Mouse (Mus musculus) forebrain, embryonic 15.5 days (tissue): ENCODE results near the gene Itpr1. TPM values are rescaled to one million over a fixed set of nuclear protein-coding genes. Genes with fewer than 3 reads are reported as not detected.

Experiments
- ATAC-seq: fragments of 200-750 bp; cut with Nextera tagmentation; replicated peaks from 2 replicates; pipeline ENCODE4 v1.8.0; 2017; ENCODE audit warnings: mild to moderate bottlenecking, moderate TSS enrichment, moderate library complexity
- H3K27ac ChIP-seq: fragments of 300-500 bp; sonication (generic); replicated peaks from 2 replicates; pipeline ENCODE4 v1.5.1; 2015; ENCODE audit warnings: mild to moderate bottlenecking, inconsistent platforms
- H3K27me3 ChIP-seq: fragments of 300-500 bp; sonication (generic); 2 replicates; pipeline ENCODE4 v1.6.1; 2015; ENCODE audit warnings: inconsistent platforms
- H3K36me3 ChIP-seq: fragments of 300-500 bp; sonication (generic); 2 replicates; pipeline ENCODE4 v1.6.1; 2015; ENCODE audit warnings: mild to moderate bottlenecking, inconsistent platforms
- H3K4me1 ChIP-seq: fragments of 300-500 bp; sonication (generic); 2 replicates; pipeline ENCODE4 v1.6.1; 2015; ENCODE audit warnings: inconsistent platforms
- H3K4me2 ChIP-seq: fragments of 300-500 bp; sonication (generic); replicated peaks from 2 replicates; pipeline ENCODE4 v1.6.1; 2015; ENCODE audit warnings: mild to moderate bottlenecking, inconsistent platforms
- H3K4me3 ChIP-seq: fragments of 300-500 bp; sonication (generic); 2 replicates; pipeline ENCODE4 v1.5.1; 2015; ENCODE audit warnings: mild to moderate bottlenecking, inconsistent platforms
- H3K9ac ChIP-seq: fragments of 300-500 bp; sonication (generic); replicated peaks from 2 replicates; pipeline ENCODE4 v1.6.1; 2015; ENCODE audit warnings: mild to moderate bottlenecking, inconsistent platforms
- H3K9me3 ChIP-seq: fragments of 300-500 bp; sonication (generic); 2 replicates; pipeline ENCODE4 v1.6.1; 2016; ENCODE audit warnings: inconsistent platforms
- WGBS: fragments of 180-500 bp; shearing (Covaris S2); methylation state at CpG from one replicate; pipeline ENCODE4 v1.1.7; 2015; ENCODE audit warnings: mixed read lengths; 5-methylcytosine and 5-hydroxymethylcytosine counted together
- polyA plus RNA-seq: library from polyadenylated mRNA; unstranded; fragments of >200 nt; fragmentation: Nextera tagmentation; extraction: Ambion mirVana; gene quantifications from 2 replicates; pipeline ENCODE4 v1.2.1, GENCODE M21; 2015

The Itpr1 gene
- polyA plus RNA-seq, 1 experiment from 2014 or later = 12.6 TPM

DNA sequence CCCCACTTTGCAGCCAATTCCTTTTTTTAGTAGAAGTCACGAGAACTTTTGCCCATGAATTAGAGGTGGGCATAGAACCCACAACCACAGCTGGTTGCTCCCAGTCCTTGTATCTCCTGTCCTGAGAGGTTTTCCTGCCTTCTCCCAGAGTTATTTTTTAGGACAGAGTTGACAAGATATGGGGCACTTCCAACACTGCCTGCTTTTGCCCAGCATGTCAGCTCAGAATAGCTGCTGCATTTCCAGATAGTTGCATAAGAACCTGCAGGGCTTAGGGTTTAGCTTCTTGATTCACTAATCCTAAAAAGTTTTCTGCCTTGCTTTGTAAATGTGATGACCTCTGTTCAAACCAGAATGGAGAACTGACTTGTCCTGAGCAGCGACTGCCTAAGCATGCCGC is 185.1 kb downstream of the Itpr1 start:
- Histone ChIP-seq H3K36me3 (peaks cover 4% of the 10 kb centered on the region; the same call in 1 of the 2 replicates), H3K4me1 (no peaks in the 10 kb centered on the region), H3K4me3 (no peak overlapping the region), H3K27me3 (no peaks in the 10 kb centered on the region), H3K27ac (no peak overlapping the region), H3K9me3 (no peaks in the 10 kb centered on the region), H3K9ac (no peak overlapping the region), H3K4me2 (no peak overlapping the region)
- 95% methylated on average over 3 of the region's 3 CpGs for WGBS
- ATAC-seq = no peak

DNA sequence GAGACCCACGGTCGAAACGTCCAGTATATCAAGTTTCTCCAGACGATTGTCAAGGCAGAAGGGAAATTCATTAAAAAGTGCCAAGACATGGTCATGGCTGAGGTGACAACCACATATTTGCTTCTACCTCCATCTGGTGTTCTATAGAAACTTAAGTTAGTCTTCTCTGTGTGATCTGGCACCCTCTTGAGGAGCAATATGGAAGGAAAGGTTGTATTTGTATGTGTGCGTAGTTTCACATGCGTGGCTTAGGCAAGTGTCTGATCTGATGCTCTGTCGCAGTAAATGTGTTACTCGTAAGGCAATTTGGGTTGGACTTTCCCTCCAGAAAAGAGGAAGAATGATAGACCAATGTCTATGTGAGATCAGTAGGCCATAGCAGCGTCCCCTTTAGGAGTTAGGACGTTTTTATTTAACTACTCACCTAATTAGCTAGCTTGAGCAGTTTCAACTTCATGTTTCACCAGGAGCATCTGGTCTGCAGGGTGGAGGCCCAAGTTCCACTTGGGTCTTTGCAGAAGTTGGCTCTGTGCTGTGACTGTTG is 188.6 kb downstream of the Itpr1 start:
- H3K4me3 ChIP-seq = no peak overlapping the region
- H3K9ac ChIP-seq = no peak overlapping the region
- no peaks in the 10 kb centered on the region for H3K4me1 ChIP-seq
- no peak for ATAC-seq
- WGBS = 90% methylated on average over 10 of the region's 10 CpGs
- H3K4me2 ChIP-seq = no peak overlapping the region
- 0 out of 2 replicates have a peak, but pooled peaks cover 4% of the 10 kb centered on the region for H3K36me3 ChIP-seq
- no peaks in the 10 kb centered on the region for H3K27me3 ChIP-seq
- no peak overlapping the region for H3K27ac ChIP-seq
- H3K9me3 ChIP-seq = no peaks in the 10 kb centered on the region

DNA sequence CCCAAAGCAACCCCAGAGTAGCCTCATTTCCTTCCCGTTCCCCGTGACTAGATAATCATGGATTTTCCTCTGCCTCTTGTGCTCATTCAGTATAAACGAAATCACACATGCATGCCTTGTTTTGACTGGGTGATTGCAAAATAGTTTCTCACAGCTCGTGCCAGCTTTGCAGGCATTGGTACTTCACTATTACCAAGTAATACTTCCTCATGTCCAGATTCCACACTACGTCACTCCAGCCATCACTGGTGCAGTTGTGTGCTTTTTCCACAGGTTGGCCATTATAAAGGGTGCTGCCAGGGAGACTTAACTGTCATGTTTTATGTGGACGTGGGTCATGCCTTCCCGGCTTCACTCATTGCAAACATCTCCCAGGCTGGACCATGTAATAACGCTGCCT is 191.8 kb downstream of the Itpr1 start:
- Histone ChIP-seq H3K27me3 (no peaks in the 10 kb centered on the region), H3K4me2 (no peak overlapping the region), H3K9ac (no peak overlapping the region), H3K4me3 (no peak overlapping the region), H3K27ac (no peak overlapping the region), H3K36me3 (0 out of 2 replicates have a peak, but pooled peaks cover 4% of the 10 kb centered on the region), H3K9me3 (no peaks in the 10 kb centered on the region), H3K4me1 (no peaks in the 10 kb centered on the region)
- no peak for ATAC-seq
- whole genome bisulfite sequencing = 92% methylated on average over 8 of the region's 8 CpGs

DNA sequence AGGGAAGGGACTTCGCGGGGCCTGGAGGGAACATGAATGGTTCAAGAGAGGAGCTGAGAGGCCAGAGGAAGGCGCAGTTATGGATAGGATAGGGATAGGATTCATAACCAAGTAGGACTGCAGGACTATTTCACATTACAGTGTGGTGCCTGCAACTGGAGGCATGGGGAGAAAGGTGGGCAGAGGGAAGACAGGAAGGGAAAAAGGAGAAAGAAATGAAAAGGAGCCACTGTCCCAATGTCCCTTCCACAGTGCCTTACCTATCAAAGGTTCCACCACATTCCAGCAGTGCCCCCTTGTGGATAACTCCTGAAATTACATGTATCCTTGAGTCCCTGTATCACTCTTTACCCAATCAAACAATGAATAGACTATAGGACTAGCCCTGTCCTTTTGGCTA is 195.2 kb downstream of the Itpr1 start:
- Histone ChIP-seq H3K4me3 (no peak overlapping the region), H3K27me3 (no peaks in the 10 kb centered on the region), H3K36me3 (no peaks in the 10 kb centered on the region), H3K4me1 (no peaks in the 10 kb centered on the region), H3K27ac (no peak overlapping the region), H3K9ac (no peak overlapping the region), H3K4me2 (no peak overlapping the region), H3K9me3 (no peaks in the 10 kb centered on the region)
- 96% methylated on average over 3 of the region's 3 CpGs for WGBS
- peak; percentile 89 for ATAC-seq

DNA sequence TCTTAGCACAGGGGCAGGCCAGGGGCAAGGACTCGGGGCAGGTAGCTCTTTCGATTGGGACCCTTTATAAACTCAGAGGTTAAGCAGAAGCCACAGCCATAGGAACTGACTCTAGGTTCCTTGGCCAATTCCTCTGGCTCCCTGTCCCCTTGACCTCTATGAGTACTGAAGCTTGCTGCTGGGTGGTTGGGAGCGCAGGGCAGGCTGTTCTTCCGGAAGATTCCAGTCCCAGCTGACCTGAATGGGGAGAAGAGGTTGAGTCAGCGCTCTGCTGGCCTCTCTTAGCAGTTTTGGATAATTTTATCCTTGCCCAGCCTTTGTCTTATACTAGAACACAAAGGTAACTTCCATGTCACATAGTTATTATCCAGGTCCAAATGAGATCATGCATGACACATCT is 195.8 kb downstream of the Itpr1 start:
- H3K9me3 ChIP-seq = no peaks in the 10 kb centered on the region
- H3K4me3 ChIP-seq = no peak overlapping the region
- no peaks in the 10 kb centered on the region for H3K4me1 ChIP-seq
- H3K9ac ChIP-seq = no peak overlapping the region
- no peaks in the 10 kb centered on the region for H3K36me3 ChIP-seq
- no peak overlapping the region for H3K4me2 ChIP-seq
- H3K27ac ChIP-seq = no peak overlapping the region
- no peak; the same call in 1 of the 2 replicates for ATAC-seq
- 95% methylated on average over 5 of the region's 5 CpGs for WGBS
- H3K27me3 ChIP-seq = no peaks in the 10 kb centered on the region

DNA sequence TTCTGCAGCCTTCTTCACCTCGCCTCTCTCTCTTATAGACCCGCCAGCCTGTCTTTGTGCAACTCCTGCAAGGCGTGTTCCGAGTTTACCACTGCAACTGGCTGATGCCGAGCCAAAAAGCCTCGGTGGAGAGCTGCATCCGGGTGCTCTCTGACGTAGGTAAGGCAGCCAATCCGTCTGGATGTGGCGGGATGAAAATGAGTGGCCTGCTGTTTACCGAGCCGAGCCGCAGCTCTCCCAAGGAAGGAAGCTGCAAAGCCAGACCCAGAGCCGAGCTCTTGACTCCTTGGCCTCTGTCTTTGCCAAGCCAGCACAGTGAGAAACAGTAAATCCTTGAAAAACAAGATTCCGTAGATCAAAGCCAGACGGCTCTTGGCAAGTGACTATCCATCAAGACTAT is 197.9 kb downstream of the Itpr1 start:
- WGBS = 83% methylated on average over 16 of the region's 16 CpGs
- Histone ChIP-seq H3K4me2 (no peak overlapping the region), H3K9ac (no peak overlapping the region), H3K27me3 (no peaks in the 10 kb centered on the region), H3K4me1 (no peaks in the 10 kb centered on the region), H3K9me3 (no peaks in the 10 kb centered on the region), H3K4me3 (no peak overlapping the region), H3K27ac (no peak overlapping the region), H3K36me3 (no peaks in the 10 kb centered on the region)
- no peak for ATAC-seq

DNA sequence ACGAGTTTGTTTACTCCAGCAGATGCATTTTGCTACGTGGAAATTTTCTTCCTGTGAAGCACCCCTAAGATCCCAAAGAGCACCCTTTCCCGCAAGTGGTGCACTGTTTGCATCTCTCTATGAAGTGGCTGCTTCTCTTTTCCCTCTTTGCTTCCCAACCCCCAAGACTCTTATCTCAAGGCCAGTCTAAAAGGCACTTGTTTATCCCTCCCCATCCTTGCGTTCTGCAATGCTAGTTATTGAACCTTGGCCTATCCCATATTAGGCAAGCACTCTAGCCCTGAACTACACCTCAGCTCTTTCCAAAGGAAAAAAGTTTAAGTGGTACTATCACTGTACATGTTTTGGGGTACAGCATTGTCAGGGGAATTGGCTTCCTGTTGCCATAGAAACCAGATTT is 198.3 kb downstream of the Itpr1 start:
- Histone ChIP-seq H3K4me3 (no peak overlapping the region), H3K9me3 (no peaks in the 10 kb centered on the region), H3K9ac (no peak overlapping the region), H3K27me3 (no peaks in the 10 kb centered on the region), H3K4me2 (no peak overlapping the region), H3K27ac (no peak overlapping the region), H3K4me1 (no peaks in the 10 kb centered on the region), H3K36me3 (no peaks in the 10 kb centered on the region)
- WGBS = 85% methylated on average over 4 of the region's 4 CpGs
- ATAC-seq = no peak

DNA sequence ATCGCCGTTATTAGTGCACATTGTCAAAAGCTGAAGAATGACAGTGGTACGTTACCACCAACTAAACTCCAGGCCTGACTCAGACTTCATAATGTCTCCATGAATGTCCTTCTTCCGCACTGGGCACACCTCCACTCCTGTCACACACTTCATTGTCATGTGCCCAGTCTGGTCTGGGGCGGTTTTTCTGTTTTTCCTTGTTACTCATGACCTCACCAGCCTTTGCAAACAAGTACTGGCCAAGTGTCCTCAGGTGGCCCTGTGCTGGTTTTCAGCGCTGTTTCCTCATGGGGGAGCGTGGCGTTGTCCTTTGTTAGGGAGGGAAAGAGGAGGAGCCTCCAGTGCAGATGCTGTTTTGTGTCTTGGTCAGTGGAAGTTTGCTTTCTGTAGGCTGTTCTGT is 200.1 kb downstream of the Itpr1 start:
- no peak overlapping the region for H3K4me3 ChIP-seq
- WGBS = 93% methylated on average over 8 of the region's 8 CpGs
- H3K4me1 ChIP-seq = no peaks in the 10 kb centered on the region
- no peaks in the 10 kb centered on the region for H3K36me3 ChIP-seq
- ATAC-seq = no peak
- H3K27ac ChIP-seq = no peak overlapping the region
- H3K9me3 ChIP-seq = no peaks in the 10 kb centered on the region
- H3K4me2 ChIP-seq = no peak overlapping the region
- no peak overlapping the region for H3K9ac ChIP-seq
- no peaks in the 10 kb centered on the region for H3K27me3 ChIP-seq

DNA sequence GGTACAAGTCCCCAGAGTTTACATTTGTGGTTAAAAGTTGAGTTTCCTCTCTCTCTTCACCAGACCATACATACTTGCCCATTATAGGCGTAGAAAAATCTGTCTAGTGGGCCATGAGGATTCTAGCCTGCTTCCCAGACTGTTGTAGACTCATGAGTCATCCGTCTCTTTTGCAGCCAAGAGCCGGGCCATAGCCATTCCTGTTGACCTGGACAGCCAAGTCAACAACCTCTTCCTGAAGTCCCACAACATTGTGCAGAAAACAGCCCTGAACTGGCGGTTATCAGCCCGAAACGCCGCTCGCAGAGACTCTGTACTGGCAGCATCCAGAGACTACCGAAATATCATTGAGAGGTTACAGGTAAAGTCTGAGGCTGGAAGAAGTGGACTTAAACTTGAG is 200.7 kb downstream of the Itpr1 start:
- H3K4me3 ChIP-seq = no peak overlapping the region
- no peak overlapping the region for H3K9ac ChIP-seq
- no peak overlapping the region for H3K27ac ChIP-seq
- no peaks in the 10 kb centered on the region for H3K4me1 ChIP-seq
- H3K9me3 ChIP-seq = no peaks in the 10 kb centered on the region
- 92% methylated on average over 9 of the region's 9 CpGs for WGBS
- no peak overlapping the region for H3K4me2 ChIP-seq
- no peaks in the 10 kb centered on the region for H3K27me3 ChIP-seq
- no peaks in the 10 kb centered on the region for H3K36me3 ChIP-seq
- ATAC-seq = no peak

DNA sequence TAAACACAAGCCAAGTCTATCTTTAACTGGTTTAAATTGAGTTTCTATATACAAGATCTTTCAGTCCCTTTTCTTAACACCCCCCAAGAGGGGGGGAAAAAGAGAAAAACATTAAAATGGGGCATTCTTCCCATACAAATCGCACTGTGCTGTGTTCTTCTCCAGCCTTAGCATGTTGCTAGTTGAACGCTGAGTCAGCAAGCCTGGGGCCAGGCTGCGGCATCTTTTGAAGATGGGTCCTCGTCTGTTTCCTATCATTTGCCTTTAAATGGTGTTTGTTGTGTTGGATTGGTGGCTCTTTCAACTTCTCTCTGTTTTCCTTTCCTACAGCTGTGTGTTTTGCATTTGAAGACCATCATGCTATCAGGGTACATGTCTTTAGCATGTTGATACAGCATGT is 203.0 kb downstream of the Itpr1 start:
- Histone ChIP-seq H3K27ac (no peak overlapping the region), H3K4me3 (no peak overlapping the region), H3K36me3 (no peaks in the 10 kb centered on the region), H3K4me1 (no peaks in the 10 kb centered on the region), H3K9ac (no peak overlapping the region), H3K9me3 (no peaks in the 10 kb centered on the region), H3K4me2 (no peak overlapping the region), H3K27me3 (no peaks in the 10 kb centered on the region)
- ATAC-seq = no peak
- WGBS = 87% methylated on average over 4 of the region's 4 CpGs

DNA sequence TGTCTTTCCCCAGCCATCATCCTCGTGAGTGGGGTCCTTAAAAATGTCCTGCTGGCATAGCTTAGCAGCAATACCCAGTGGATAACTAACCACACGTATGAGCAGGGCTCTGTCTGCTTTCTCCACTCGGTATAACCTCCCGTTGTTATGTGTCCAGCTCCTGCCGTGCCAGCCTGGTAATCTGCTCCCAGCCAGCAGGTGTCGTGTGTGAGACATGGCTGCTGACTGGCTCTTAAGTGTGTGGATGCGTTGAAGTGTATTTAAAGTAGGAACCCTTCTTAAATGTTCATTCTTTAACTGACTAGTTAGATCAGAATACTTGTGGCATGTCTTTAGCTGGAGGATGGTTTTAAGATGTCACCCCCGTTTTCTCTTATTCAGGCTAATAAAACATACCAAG is 204.6 kb downstream of the Itpr1 start:
- H3K27ac ChIP-seq = no peak overlapping the region
- no peaks in the 10 kb centered on the region for H3K27me3 ChIP-seq
- no peaks in the 10 kb centered on the region for H3K4me1 ChIP-seq
- 41% methylated on average over 8 of the region's 8 CpGs for whole genome bisulfite sequencing
- H3K9ac ChIP-seq = no peak overlapping the region
- H3K36me3 ChIP-seq = no peaks in the 10 kb centered on the region
- ATAC-seq = peak; percentile 90
- no peaks in the 10 kb centered on the region for H3K9me3 ChIP-seq
- no peak overlapping the region for H3K4me2 ChIP-seq
- H3K4me3 ChIP-seq = no peak overlapping the region

DNA sequence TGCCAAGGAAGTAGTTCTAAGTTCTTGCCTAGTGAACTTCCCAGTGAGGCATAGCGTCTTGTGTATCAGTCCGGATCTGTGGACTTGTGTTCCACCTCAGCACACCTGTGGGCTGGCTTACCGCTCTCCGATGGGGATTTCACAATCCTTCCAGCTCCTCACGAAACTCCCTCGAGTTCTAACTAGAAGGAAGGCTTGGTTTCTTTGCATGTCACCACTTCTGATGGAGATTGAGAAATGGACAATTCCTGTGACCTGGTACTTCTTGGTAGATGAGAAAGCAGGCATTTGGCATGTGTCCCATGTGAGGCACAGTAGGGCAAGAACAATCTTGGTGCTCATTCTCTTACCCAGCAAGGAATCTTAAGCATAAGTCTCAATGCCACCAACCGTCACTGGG is 205.3 kb downstream of the Itpr1 start:
- Histone ChIP-seq H3K9ac (no peak overlapping the region), H3K27ac (no peak overlapping the region), H3K4me1 (no peaks in the 10 kb centered on the region), H3K27me3 (no peaks in the 10 kb centered on the region), H3K36me3 (no peaks in the 10 kb centered on the region), H3K4me2 (no peak overlapping the region), H3K9me3 (no peaks in the 10 kb centered on the region), H3K4me3 (no peak overlapping the region)
- 94% methylated on average over 7 of the region's 7 CpGs for WGBS
- no peak for ATAC-seq

DNA sequence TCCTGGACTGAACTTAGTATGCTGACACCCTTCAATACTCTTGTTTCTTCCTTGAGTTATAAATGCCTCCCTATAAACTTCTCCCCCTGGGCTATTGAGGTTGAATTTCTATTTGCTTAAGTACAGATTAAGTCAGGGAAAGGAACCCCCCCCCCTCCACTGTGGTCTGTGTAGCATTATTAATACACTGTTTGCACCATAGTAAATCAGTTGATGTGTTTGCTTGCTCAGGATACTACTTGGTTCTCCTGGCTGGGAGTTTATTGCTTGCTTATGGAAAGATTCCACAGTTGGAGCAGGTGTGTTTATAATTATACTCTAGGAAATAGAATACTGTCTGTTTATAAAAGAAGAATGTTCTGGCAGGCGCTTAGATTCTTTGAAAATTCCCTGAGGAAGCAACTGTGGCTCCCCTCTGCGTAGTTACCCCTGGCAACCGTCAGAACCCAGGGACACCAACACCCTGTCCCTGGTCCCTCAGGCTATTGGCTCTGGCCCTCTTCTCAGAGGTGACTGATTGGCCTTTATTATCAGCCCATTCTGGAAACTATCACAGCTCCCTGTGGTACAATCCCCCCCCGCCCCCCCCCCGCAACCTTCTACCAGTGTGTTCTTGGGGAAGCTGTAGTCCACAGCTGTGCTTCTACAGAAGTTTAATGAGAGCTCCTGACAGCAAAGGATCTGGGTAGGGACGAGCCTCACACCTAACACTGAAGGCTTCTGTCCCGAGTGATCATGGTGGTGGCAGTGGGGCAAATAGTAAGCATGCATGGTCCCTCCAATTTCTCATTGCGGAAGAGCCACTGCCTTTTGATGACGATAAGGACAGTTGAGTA is 212.1 kb downstream of the Itpr1 start:
- Histone ChIP-seq H3K36me3 (no peaks in the 10 kb centered on the region), H3K27ac (no peak overlapping the region), H3K27me3 (no peaks in the 10 kb centered on the region), H3K4me2 (no peak overlapping the region), H3K9ac (no peak overlapping the region), H3K4me1 (peaks cover 17% of the 10 kb centered on the region), H3K4me3 (no peak overlapping the region), H3K9me3 (no peaks in the 10 kb centered on the region)
- no peak; the same call in 1 of the 2 replicates for ATAC-seq
- 61% methylated on average over 9 of the region's 9 CpGs for WGBS
